Mouse (Mus musculus) liver, embryonic 14.5 days (tissue): ENCODE data around the gene Serpinb9f.
"Not testable (repeated sequence)": the region's sequence is repeated elsewhere in the genome, so short reads cannot be mapped to it uniquely, and the experiment has no call there.

ENCODE experiments used
- CTCF ChIP-seq: IDR thresholded peaks from 2 replicates; pipeline ENCODE4 v1.5.1; 2016; ENCODE audit warnings: antibody characterized with exemption, low read depth, control low read depth
- EP300 ChIP-seq: IDR thresholded peaks from 2 replicates; pipeline ENCODE4 v1.6.1; 2016; ENCODE audit warnings: antibody characterized with exemption, low read depth

- TF ChIP-seq EP300, CTCF: not testable (repeated sequence)
Observed at GRCm38 (mm10) chr13:33323777-33324176, at the start of gene Serpinb9f.
